Mouse (Mus musculus): ENCODE results near the gene Gm20772. TPM values are rescaled to one million over a fixed set of nuclear protein-coding genes. Genes with fewer than 3 reads are reported as not detected.
"Not testable (repeated sequence)": the region's sequence is repeated elsewhere in the genome, so short reads cannot be mapped to it uniquely, and the experiment has no call there.

Gm20772 gene
- polyA plus RNA-seq (2015; fragmentation: Nextera tagmentation; extraction: Ambion mirVana), result not detected in 2 replicates

DNA sequence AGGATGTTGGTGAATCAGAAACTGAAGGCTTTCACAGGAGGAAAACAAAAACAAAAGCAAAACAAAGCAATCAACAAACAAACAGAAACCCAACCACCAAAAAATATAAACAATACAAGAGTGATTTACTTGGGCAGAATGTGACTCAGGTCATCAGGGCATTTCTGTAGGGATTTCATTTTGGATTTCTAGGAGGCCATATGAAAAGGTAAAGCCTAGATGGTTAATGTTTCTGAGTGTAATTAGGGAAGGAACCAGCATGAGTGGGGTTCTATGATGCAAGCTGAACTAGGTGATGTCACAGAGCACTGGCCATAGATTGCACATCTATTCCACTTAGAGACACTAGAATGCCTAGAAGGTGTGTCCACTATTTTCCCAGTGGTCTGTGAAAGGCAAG, at the start of gene Gm20772, which contains the start of gene Gm20831:
Gene Gm20772, plus strand, starts transcription at position 301 of the 400 bp plus-strand sequence.
Gene Gm20831, plus strand, starts transcription at position 301 of the 400 bp plus-strand sequence.
- not testable (repeated sequence) for ATAC-seq (ENCODE audit: insufficient number of reproducible peaks, insufficient read depth, low FRiP score, low TSS enrichment, low read depth); H3K27me3 ChIP-seq; H3K4me3 ChIP-seq; H3K9me3 ChIP-seq; H3K27ac ChIP-seq; H3K36me3 ChIP-seq; H3K4me1 ChIP-seq; H3K4me2 ChIP-seq; H3K9ac ChIP-seq

DNA sequence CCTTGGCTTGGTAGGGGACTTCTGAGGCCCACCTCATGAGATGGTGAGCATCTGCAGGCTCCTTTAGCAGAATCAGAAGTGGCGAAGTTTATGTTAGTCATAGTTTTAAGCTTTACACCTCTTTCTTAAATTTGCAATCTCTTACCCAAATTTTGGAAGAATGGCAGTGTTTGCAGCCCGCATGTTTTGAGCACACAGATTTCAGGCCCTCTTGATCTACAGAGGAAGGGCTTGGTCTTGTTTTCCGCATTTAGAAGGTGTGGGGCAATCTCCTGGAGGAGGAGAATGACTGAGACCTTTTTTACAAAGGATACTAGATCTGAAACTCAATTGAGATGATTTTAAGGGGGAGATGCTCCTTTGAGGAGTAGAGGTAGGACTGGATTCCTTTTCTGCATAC, 28.4 kb upstream of the Gm20772 start, which contains the start of gene Gm21904:
Gene Gm21904, minus strand, starts transcription at position 101 of the 400 bp plus-strand sequence.
- not testable (repeated sequence) for ATAC-seq (ENCODE audit: insufficient number of reproducible peaks, insufficient read depth, low FRiP score, low TSS enrichment, low read depth); H3K4me2 ChIP-seq; H3K27ac ChIP-seq; H3K4me3 ChIP-seq; H3K27me3 ChIP-seq; H3K9me3 ChIP-seq; H3K9ac ChIP-seq; H3K36me3 ChIP-seq; H3K4me1 ChIP-seq
- WGBS, result no CpG with 5 or more reads among the region's 3 CpGs

Other genes starting within 250 kb of the Gm20772 start
- gene Gm21904, start 28.5 kb upstream of the Gm20772 start, polyA plus RNA-seq (2015; fragmentation: Nextera tagmentation; extraction: Ambion mirVana), result not detected in 2 replicates
- not detected in 2 replicates for gene Gm20831, start within 50 bp of the Gm20772 start, polyA plus RNA-seq (2015; fragmentation: Nextera tagmentation; extraction: Ambion mirVana)
- not detected in 2 replicates for gene Srsy, start 62.6 kb downstream of the Gm20772 start, polyA plus RNA-seq (2015; fragmentation: Nextera tagmentation; extraction: Ambion mirVana)
- gene Gm21764, start 187.1 kb downstream of the Gm20772 start, polyA plus RNA-seq (2015; fragmentation: Nextera tagmentation; extraction: Ambion mirVana), result not detected in 2 replicates
- not detected in 2 replicates for gene Ssty1, start 214.4 kb downstream of the Gm20772 start, polyA plus RNA-seq (2015; fragmentation: Nextera tagmentation; extraction: Ambion mirVana)

Measured in embryonic facial prominence, embryonic 13.5 days (tissue).